Mouse (Mus musculus) bone marrow, adult 2 months (tissue): ENCODE measurements around the gene Ndufa4l2. TPM values are rescaled to one million over a fixed set of nuclear protein-coding genes. Genes with fewer than 3 reads are reported as not detected.

Experiments used
- H3K27ac ChIP-seq: fragments of 200-500 bp; 2 replicates; pipeline ENCODE4 v1.5.1; 2012; ENCODE audit warnings: low read depth, mild to moderate bottlenecking, control low read depth, inconsistent platforms, low read length; ENCODE audit not compliant: control insufficient read depth, poor library complexity, insufficient read depth
- H3K4me1 ChIP-seq: fragments of 200-500 bp; 2 replicates; pipeline ENCODE4 v1.6.1; 2011; ENCODE audit warnings: low read length; ENCODE audit not compliant: control insufficient read depth, insufficient read depth
- H3K4me3 ChIP-seq: fragments of 200-500 bp; replicated peaks from 2 replicates; pipeline ENCODE3; 2011; ENCODE audit warnings: mild to moderate bottlenecking, low read depth, low read length, control low read depth; ENCODE audit not compliant: control insufficient read depth
- CTCF ChIP-seq: fragments of 200-500 bp; IDR thresholded peaks from 2 replicates; pipeline ENCODE4 v1.5.1; 2011; ENCODE audit warnings: low read length, control low read depth; ENCODE audit not compliant: control insufficient read depth, insufficient read depth
- POLR2A ChIP-seq: fragments of 200-500 bp; IDR thresholded peaks from 2 replicates; pipeline ENCODE4 v1.6.1; 2011; ENCODE audit warnings: low read depth, mild to moderate bottlenecking, control low read depth, low read length, borderline replicate concordance; ENCODE audit not compliant: control insufficient read depth
- WGBS: fragments of 180-500 bp; shearing (Covaris S2); methylation state at CpG from one replicate; pipeline ENCODE4 v1.1.7; 2018; 5-methylcytosine and 5-hydroxymethylcytosine counted together
- polyA plus RNA-seq: library from polyadenylated mRNA; stranded (reverse); fragments of >200 nt; gene quantifications from 2 replicates; pipeline ENCODE4 v1.2.4, GENCODE M21; 2011; ENCODE audit warnings: low replicate concordance; ENCODE audit not compliant: missing spikeins, insufficient read depth, insufficient read length

The Ndufa4l2 gene
- polyA plus RNA-seq, 1 experiment, result not detected

DNA sequence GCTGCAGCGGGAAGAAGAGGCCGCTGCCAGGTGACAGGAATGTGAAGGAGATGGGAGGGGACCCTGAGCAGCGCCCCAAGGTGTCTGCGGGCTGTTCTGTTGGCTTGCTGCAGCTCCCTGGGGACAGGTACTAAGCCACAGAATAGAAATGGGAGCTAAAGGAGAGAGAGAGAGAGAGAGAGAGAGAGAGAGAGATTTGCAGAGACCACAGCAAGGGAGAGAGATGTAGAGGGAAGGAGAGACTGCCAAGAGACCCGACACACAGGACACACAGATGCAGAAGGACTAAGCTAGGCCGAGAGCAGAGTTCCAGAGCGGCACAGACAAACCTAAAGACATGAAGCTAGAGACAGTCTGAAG is 2.5 kb upstream of the Ndufa4l2 start:
- 8% methylated on average over 7 of the region's 7 CpGs for WGBS
- Histone ChIP-seq H3K4me3 (no peak overlapping the region), H3K27ac (no peak overlapping the region), H3K4me1 (peaks cover 1% of the 10 kb centered on the region; the same call in 1 of the 2 replicates)
- TF ChIP-seq CTCF (no peak), POLR2A (no peak)

DNA sequence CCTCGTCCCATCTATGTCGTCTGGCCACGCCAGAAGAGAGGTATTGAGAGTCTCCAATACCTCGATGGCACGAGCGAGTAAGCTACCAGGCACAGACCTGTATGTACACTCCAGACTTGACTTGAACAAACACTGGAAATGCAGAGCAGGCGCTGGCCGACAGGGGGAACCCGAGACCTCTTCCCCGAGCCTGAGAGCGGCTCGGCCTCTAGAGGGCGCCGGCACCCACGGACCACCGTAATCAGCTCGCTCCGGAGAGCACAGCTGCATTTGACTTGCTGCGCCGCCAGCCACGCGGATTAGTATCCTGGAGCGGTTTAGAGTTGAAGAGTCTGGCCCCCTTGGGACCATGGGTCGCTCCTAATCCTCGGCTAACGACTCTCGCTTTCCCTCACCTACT is 2.0 kb upstream of the Ndufa4l2 start:
- TF ChIP-seq CTCF (peak; percentile 99), POLR2A (no peak)
- under 1% methylated on average over 27 of the region's 27 CpGs for WGBS
- peaks cover 1% of the 10 kb centered on the region; the same call in 1 of the 2 replicates for H3K4me1 ChIP-seq

DNA sequence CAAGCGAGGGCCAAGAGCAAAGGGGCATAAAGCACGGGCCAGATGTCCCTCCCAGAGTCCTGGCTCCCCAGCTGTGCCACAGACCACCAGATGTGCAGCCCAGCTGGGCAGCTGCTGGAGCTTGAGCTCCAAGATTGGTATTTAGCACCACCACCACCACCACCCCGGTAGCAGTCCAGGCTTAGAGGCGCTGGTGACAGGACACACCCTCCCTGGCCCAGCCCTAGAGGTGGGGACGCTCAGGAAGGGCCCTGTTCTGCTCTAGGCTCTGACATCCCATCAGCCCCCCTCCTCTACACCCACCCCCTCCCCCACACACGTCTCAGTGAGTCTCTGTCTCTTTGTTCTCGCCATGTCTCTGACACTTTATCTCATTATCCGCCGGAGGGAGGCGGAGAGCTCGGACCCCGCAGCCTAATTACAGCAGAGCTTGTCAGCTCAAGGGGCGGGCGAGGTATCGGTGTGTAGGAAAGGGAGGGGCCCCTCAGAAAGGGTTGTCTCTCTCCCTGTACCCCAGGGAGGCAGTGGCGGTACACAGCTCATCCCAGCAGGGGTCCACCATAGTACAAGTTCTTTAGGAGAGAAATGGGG is 1.2 kb upstream of the Ndufa4l2 start:
- Histone ChIP-seq H3K27ac (no peak overlapping the region), H3K4me1 (peaks cover 1% of the 10 kb centered on the region; the same call in 1 of the 2 replicates), H3K4me3 (no peak overlapping the region)
- WGBS, result 4% methylated on average over 16 of the region's 16 CpGs
- no peak for TF ChIP-seq CTCF
- TF ChIP-seq POLR2A, result no peak

More for the DNA sequence above, 2.0 kb upstream of the Ndufa4l2 start:
- H3K27ac ChIP-seq, result no peak overlapping the region
- no peak overlapping the region for H3K4me3 ChIP-seq

DNA sequence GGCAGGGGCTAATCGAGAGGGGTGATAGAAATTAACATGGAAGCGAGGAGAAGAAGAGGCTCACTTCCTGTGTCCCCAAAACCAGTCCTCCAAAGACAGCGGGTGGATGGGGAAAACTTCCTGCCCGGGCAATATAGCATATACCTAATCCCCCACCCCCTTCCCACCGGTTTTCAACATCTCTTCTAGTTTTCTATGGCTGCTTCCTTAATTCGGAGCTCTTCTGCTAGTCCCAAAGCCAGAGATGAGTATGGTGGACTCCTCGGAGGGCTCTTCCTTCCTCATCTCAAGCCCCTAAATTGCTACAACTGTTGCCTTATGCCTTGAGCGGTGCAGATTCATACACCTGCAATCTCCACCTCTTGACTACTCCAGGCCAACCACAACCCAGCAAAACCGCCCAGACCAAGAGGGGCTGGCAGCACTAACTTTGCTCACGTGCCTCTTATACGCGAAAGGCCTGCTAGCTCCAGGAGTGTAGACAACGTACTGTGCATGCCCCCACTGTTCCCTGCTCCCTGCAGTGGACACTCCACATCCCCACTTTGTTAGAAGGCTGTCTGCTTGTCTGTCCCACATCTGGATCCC is 562 bp upstream of the Ndufa4l2 start:
- no peak for TF ChIP-seq POLR2A
- TF ChIP-seq CTCF, result no peak
- H3K4me1 ChIP-seq, result peaks cover 1% of the 10 kb centered on the region; the same call in 1 of the 2 replicates
- no peak overlapping the region for H3K4me3 ChIP-seq
- no peak overlapping the region for H3K27ac ChIP-seq
- WGBS, result 5% methylated on average over 13 of the region's 13 CpGs

DNA sequence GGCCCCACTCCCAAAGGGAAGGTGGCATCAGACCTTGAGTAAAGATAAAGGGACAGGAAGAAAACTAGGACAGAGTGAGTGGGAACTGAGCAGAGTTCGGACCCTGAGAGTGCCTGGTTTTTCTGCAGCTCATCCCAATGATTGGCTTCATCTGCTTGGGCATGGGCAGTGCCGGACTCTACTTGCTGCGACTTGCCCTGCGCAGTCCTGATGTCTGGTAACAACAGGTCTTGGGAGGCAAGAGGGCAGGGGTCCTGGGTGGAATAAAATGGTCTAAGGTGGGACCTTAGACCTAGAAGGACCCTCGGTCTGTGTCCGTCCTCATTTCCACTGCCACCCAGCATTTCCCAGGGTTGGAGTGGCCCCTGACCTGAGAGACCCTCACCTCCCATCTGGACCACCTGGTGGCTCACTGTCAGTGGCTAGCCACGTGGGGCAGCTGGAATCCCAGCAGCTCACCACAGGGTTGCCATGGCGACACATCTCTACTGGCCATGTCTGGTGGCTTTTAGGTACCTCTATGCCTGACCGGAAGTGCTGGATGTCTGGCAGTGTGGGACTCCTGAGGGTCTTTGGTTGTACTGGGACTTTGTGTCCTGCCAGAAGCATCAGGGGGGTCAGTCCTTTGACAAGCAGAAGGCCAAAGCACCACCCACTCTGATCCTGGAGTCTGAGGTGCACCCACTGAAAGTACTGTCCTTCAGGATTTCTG is 660 bp downstream of the Ndufa4l2 start:
- no peak for TF ChIP-seq CTCF
- TF ChIP-seq POLR2A, result no peak
- 44% methylated on average over 9 of the region's 9 CpGs for WGBS
- H3K4me1 ChIP-seq, result peaks cover 1% of the 10 kb centered on the region; the same call in 1 of the 2 replicates
- H3K4me3 ChIP-seq, result no peak overlapping the region
- H3K27ac ChIP-seq, result no peak overlapping the region

DNA sequence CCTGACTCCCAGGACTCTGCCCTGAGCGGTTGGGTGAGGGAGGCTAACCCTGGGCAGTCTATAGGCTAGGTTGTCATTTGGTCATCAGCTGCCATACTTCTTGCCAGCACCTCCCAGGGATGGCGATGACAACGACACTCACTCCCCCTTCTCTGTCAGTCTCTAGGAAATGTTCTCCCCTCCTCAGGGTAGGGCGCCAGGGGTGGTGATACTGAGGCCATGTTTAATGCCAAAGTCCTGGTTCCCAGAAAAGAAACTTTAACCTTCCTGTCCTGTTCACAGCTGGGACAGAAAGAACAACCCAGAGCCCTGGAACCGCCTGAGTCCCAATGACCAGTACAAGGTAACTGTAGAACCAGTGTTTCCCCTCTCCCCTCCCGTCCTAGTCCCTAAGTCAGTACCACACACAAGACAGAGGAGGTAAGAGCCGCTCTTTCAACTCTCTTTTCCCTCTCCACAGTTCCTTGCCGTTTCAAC is 1.3 kb downstream of the Ndufa4l2 start:
- H3K4me3 ChIP-seq, result no peak overlapping the region

DNA sequence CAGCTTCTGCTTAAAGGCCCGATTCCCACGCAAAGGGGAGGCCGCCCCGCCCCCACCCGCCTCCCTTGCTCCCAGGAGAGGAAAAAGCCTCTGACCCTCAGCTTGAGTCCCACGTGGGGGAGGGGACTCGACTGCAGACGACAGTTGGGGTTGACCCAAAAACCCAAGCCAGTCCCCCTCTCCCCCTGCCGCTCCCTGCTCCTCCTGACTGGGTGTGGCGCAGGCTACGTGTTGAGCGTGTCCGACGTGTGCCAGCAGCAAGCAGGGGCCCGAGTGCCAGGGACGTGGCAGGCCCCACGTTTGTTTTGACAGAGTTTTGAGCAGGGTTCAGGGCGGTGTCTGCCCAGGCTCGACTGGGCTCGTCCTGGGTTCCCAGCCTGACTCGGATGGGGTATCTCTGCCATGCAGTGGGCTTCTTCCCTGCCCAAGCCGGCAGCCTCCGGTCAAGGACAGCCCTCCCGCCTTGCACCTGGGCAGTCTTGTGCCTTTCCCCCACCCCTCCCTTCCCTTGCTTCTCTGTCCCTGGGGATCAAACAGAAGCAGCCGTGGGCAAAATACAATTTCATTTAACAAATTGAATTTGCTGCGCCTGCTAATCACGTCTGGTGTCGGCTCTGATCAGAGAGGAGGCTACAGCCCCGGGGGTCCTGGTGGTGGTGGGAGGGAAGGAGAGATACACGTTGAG is 2.0 kb downstream of the Ndufa4l2 start:
- no peak for TF ChIP-seq POLR2A
- TF ChIP-seq CTCF, result no peak
- 66% methylated on average over 30 of the region's 30 CpGs for WGBS
- Histone ChIP-seq H3K27ac (no peak overlapping the region), H3K4me1 (peaks cover 1% of the 10 kb centered on the region; the same call in 1 of the 2 replicates), H3K4me3 (no peak overlapping the region)

More for the DNA sequence above, 1.3 kb downstream of the Ndufa4l2 start:
- no peak for TF ChIP-seq POLR2A
- no peak for TF ChIP-seq CTCF
- Histone ChIP-seq H3K4me1 (peaks cover 1% of the 10 kb centered on the region; the same call in 1 of the 2 replicates), H3K27ac (no peak overlapping the region)
- 48% methylated on average over 8 of the region's 8 CpGs for WGBS

DNA sequence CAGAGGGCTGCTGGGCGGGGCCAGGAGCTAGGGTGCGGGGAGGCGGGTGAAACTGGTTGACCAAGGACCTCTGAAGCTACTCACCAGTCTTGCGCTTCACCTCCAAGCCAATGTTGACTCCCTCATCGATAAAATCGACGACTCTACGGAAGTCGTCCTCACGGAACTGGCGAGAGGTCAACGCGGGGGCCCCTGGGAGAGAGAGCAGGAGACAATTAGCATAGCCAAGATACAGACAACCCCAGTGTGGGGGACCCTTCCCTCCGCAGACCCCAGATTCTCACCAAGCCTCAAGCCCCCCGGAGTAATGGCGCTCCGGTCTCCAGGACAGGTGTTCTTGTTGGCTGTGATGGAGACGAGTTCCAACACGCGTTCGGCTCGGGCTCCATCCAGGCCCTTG is 3.2 kb downstream of the Ndufa4l2 start:
- Histone ChIP-seq H3K4me3 (no peak overlapping the region), H3K4me1 (peaks cover 1% of the 10 kb centered on the region; the same call in 1 of the 2 replicates), H3K27ac (no peak overlapping the region)
- TF ChIP-seq POLR2A (no peak), CTCF (no peak)
- WGBS, result 92% methylated on average over 22 of the region's 22 CpGs
